Mouse (Mus musculus): ENCODE data around the gene Tnfaip2. TPM values are rescaled to one million over a fixed set of nuclear protein-coding genes. Genes with fewer than 3 reads are reported as not detected.

Tnfaip2 gene
- polyA plus RNA-seq, 2 experiments: 10.0 to 10.2 TPM

DNA sequence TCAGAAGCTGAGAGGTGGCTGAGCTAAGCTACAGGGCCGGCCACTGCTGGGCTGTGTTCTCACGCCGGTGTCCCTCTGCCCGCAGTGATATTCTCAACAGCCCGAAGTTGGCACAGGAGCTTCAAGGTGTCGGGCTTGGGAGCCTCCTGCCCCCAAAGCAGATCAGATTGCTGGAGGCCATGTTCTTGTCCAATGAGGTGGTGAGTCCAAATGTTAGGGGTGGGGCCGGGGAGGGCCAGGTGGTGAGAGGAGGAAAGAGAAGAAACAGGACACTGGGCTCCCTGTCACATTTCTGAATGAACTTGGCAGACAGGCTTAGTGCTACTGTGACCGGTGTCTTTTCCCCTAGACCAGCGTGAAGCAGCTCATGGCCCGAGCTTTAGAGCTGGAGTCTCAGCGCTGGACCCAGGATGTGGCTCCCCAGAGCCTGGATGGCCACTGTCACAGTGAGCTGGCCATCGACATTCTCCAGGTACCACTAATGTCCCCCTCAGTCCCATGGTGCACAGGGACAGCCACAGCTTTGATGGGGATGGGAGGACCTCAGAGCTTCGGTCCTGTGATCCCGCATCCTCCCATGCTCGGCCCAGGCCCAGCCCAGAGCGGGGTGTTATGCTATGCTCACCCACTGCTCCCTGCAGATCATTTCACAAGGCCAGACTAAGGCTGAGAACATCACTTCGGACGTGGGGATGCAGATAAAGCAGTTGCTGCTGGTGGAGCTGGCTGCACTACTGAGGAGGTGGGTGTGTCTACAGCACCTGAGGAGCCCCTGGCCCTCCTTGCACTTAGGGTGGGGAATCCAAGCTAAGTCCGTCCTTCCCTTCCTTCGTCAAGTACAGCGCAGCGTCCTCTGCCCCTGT lies 5.9 kb downstream of the Tnfaip2 start:
- Histone ChIP-seq H3K9me3 (ENCODE audit: control insufficient read depth, low read length) (no peaks in the 10 kb centered on the region), H3K9ac (ENCODE audit: low read depth, low read length, severe bottlenecking) (no peak overlapping the region), H3K4me3 (replicated peaks; ENCODE audit: low read length) (no peak overlapping the region), H3K27me3 (ENCODE audit: control insufficient read depth, insufficient read depth, low read length) (peaks cover 76% of the 10 kb centered on the region), H3K4me1 (ENCODE audit: control insufficient read depth, insufficient read depth, low read length) (peaks cover 13% of the 10 kb centered on the region), H3K4me2 (replicated peaks; ENCODE audit: low read depth, low read length, severe bottlenecking) (no peak overlapping the region), H3K36me3 (ENCODE audit: control insufficient read depth, insufficient read depth, low read length) (no peaks in the 10 kb centered on the region), H3K27ac (replicated peaks; ENCODE audit: low read depth, low read length) (no peak overlapping the region)
- ATAC-seq (ENCODE audit: low FRiP score, low read depth): no peak
- no peak for DNase-seq (ENCODE audit: low spot score)
- TF ChIP-seq POLR2A (IDR thresholded peaks at IDR 0.05; ENCODE audit: borderline replicate concordance, extremely low read depth, insufficient read depth, insufficient read length): no peak
- WGBS: 22% methylated on average over 20 of the region's 22 CpGs

DNA sequence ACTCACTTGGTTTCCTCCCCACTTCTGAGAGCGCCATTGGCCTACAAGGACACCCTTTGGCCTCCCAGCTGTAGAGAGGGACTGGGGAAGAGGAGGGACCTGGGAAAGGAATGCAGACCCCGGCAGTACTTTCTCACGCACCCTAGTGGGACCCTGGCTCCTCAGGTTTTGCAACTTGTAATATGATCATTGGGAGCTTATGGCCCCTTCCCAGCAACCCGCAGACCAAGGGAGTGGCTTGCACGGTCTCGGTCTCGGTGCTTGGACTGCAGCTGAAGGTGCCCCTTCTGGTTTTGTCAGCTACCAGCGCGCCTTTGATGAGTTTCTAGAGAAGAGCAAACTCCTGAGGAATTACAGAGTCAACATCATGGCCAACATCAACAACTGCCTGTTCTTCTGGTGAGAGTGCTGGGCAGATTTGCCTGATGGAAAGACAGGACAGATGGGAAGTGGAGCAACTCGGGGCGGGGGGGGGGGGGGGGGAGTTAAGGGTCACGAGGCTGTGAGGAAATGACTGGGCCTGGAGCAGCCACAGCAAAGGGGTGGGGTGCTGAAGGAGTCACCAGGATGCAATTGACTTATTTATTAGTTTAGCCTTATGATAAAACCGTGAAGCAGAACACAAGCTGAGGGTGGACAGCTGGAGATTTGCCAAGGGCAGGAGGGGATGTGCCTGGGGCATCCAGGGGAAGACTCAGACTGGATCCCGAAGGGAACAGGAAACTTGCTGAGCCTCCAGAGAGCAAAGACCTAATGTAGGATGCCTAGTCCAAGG lies 6.8 kb downstream of the Tnfaip2 start:
- TF ChIP-seq POLR2A (IDR thresholded peaks at IDR 0.05; ENCODE audit: borderline replicate concordance, extremely low read depth, insufficient read depth, insufficient read length): no peak
- no peak overlapping the region for H3K4me3 ChIP-seq (replicated peaks; ENCODE audit: low read length)
- WGBS: 14% methylated on average over 12 of the region's 14 CpGs
- H3K27me3 ChIP-seq (ENCODE audit: control insufficient read depth, insufficient read depth, low read length): peaks cover 67% of the 10 kb centered on the region
- no peaks in the 10 kb centered on the region for H3K36me3 ChIP-seq (ENCODE audit: control insufficient read depth, insufficient read depth, low read length)
- H3K9ac ChIP-seq (ENCODE audit: low read depth, low read length, severe bottlenecking): no peak overlapping the region
- H3K4me2 ChIP-seq (replicated peaks; ENCODE audit: low read depth, low read length, severe bottlenecking): no peak overlapping the region
- H3K4me1 ChIP-seq (ENCODE audit: control insufficient read depth, insufficient read depth, low read length): peaks cover 17% of the 10 kb centered on the region
- DNase-seq (ENCODE audit: low spot score): no peak
- ATAC-seq (ENCODE audit: low FRiP score, low read depth): no peak
- no peaks in the 10 kb centered on the region for H3K9me3 ChIP-seq (ENCODE audit: control insufficient read depth, low read length)
- no peak overlapping the region for H3K27ac ChIP-seq (replicated peaks; ENCODE audit: low read depth, low read length)

DNA sequence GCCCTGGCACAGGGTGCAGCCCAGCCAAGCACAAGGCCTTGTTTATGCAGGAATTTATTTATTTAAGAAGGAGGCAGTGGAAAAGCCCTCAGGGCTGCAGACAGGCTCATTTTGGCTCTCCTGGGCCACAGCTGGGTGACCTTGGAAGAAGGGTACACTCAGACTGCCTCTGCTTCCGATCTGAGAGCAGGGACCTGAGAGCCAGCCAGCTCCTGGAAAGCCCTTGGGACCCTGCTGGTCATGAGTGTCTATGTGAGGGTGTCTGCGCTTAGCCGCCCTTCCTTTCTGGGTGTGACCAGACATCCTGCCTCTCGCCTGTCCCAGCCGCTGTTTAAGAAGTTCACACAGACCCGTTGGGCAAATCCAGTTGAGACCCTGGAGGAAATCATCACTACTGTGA lies 8.1 kb downstream of the Tnfaip2 start:
- H3K4me2 ChIP-seq (replicated peaks; ENCODE audit: low read depth, low read length, severe bottlenecking): no peak overlapping the region
- no peak overlapping the region for H3K27ac ChIP-seq (replicated peaks; ENCODE audit: low read depth, low read length)
- 46% methylated on average over 6 of the region's 6 CpGs for WGBS
- H3K9me3 ChIP-seq (ENCODE audit: control insufficient read depth, low read length): no peaks in the 10 kb centered on the region
- DNase-seq (ENCODE audit: low spot score) (no peak), ATAC-seq (ENCODE audit: low FRiP score, low read depth) (no peak)
- H3K9ac ChIP-seq (ENCODE audit: low read depth, low read length, severe bottlenecking): no peak overlapping the region
- no peaks in the 10 kb centered on the region for H3K36me3 ChIP-seq (ENCODE audit: control insufficient read depth, insufficient read depth, low read length)
- no peak overlapping the region for H3K4me3 ChIP-seq (replicated peaks; ENCODE audit: low read length)
- TF ChIP-seq POLR2A (IDR thresholded peaks at IDR 0.05; ENCODE audit: borderline replicate concordance, extremely low read depth, insufficient read depth, insufficient read length): no peak
- peaks cover 54% of the 10 kb centered on the region for H3K27me3 ChIP-seq (ENCODE audit: control insufficient read depth, insufficient read depth, low read length)
- H3K4me1 ChIP-seq (ENCODE audit: control insufficient read depth, insufficient read depth, low read length): peaks cover 24% of the 10 kb centered on the region

DNA sequence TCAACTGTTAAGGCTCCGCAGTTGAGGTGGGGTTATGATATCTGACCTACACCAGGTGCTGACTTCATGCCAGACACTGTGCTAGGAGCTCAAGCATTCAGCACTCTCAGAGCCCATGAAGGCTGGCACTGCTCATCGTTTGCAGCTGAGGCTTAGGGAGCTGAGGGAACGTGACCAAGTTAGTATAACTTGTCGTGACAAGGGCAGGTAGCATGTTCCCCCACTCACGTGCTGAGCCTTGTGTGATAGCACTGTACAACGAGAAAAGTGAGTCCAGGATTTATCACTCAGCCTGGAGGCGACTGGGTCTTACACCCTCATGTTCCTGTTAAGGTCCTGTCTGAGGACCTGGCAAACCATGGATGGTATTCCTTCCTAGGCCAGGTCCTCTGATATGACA lies 9.3 kb downstream of the Tnfaip2 start:
- H3K27me3 ChIP-seq (ENCODE audit: control insufficient read depth, insufficient read depth, low read length): peaks cover 42% of the 10 kb centered on the region

DNA sequence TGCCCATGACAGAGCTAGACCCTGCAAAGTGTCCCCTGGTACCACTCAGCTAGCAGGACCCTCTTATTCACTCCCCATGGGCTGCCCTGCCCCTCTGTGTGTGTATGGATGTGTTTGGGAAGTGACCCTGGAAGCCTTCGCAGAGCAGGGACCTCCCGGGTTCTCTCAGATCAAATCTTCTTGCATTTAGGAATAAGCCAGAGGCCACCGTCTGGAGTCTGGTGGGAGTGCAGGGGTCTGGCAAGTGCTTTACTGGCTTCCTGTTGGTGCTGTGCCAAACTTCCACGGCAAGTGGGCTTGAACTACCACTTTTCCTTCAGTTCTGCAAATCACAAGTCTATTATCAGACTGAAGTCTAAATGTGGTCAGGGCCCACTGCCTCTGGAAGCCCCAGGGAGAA lies 11.8 kb downstream of the Tnfaip2 start:
- Histone ChIP-seq H3K9ac (ENCODE audit: low read depth, low read length, severe bottlenecking) (no peak overlapping the region), H3K27ac (replicated peaks; ENCODE audit: low read depth, low read length) (no peak overlapping the region), H3K36me3 (ENCODE audit: control insufficient read depth, insufficient read depth, low read length) (no peaks in the 10 kb centered on the region), H3K9me3 (ENCODE audit: control insufficient read depth, low read length) (no peaks in the 10 kb centered on the region), H3K4me2 (replicated peaks; ENCODE audit: low read depth, low read length, severe bottlenecking) (no peak overlapping the region), H3K4me3 (replicated peaks; ENCODE audit: low read length) (no peak overlapping the region), H3K27me3 (ENCODE audit: control insufficient read depth, insufficient read depth, low read length) (peaks cover 18% of the 10 kb centered on the region), H3K4me1 (ENCODE audit: control insufficient read depth, insufficient read depth, low read length) (peaks cover 18% of the 10 kb centered on the region)
- ATAC-seq (ENCODE audit: low FRiP score, low read depth) (no peak), DNase-seq (ENCODE audit: low spot score) (no peak)
- no peak for TF ChIP-seq POLR2A (IDR thresholded peaks at IDR 0.05; ENCODE audit: borderline replicate concordance, extremely low read depth, insufficient read depth, insufficient read length)
- WGBS: 20% methylated on average over 4 of the region's 4 CpGs

More for the DNA sequence above, 9.3 kb downstream of the Tnfaip2 start:
- Histone ChIP-seq H3K4me2 (replicated peaks; ENCODE audit: low read depth, low read length, severe bottlenecking) (no peak overlapping the region), H3K36me3 (ENCODE audit: control insufficient read depth, insufficient read depth, low read length) (no peaks in the 10 kb centered on the region), H3K9ac (ENCODE audit: low read depth, low read length, severe bottlenecking) (no peak overlapping the region), H3K9me3 (ENCODE audit: control insufficient read depth, low read length) (no peaks in the 10 kb centered on the region), H3K4me1 (ENCODE audit: control insufficient read depth, insufficient read depth, low read length) (peaks cover 20% of the 10 kb centered on the region), H3K27ac (replicated peaks; ENCODE audit: low read depth, low read length) (no peak overlapping the region), H3K4me3 (replicated peaks; ENCODE audit: low read length) (no peak overlapping the region)
- 78% methylated on average over 7 of the region's 7 CpGs for WGBS
- TF ChIP-seq POLR2A (IDR thresholded peaks at IDR 0.05; ENCODE audit: borderline replicate concordance, extremely low read depth, insufficient read depth, insufficient read length): no peak
- DNase-seq (ENCODE audit: low spot score): no peak
- ATAC-seq (ENCODE audit: low FRiP score, low read depth): no peak
